Mouse (Mus musculus) intestine, embryonic 16.5 days (tissue): Measurements from ENCODE around the gene Dpm3. TPM values are rescaled to one million over a fixed set of nuclear protein-coding genes. Genes with fewer than 3 reads are reported as not detected.

Experiments
- ATAC-seq: fragments of 200-750 bp; cut with Nextera tagmentation; 2 replicates; pipeline ENCODE4 v1.8.0; 2017; ENCODE audit warnings: moderate TSS enrichment, moderate library complexity
- H3K27ac ChIP-seq: fragments of 300-500 bp; sonication (generic); 2 replicates; pipeline ENCODE4 v1.5.1; 2014; ENCODE audit warnings: mild to moderate bottlenecking, low read length
- H3K27me3 ChIP-seq: fragments of 300-500 bp; sonication (generic); replicated peaks from 2 replicates; pipeline ENCODE4 v1.6.1; 2014; ENCODE audit warnings: low read length, control low read depth, mixed read lengths; ENCODE audit not compliant: control insufficient read depth, insufficient read depth
- H3K36me3 ChIP-seq: fragments of 300-500 bp; sonication (generic); 2 replicates; pipeline ENCODE4 v1.6.1; 2014; ENCODE audit warnings: low read length, control low read depth; ENCODE audit not compliant: control insufficient read depth, insufficient read depth
- H3K4me1 ChIP-seq: fragments of 300-500 bp; sonication (generic); 2 replicates; pipeline ENCODE4 v1.6.1; 2014; ENCODE audit warnings: low read length, control low read depth, mixed read lengths; ENCODE audit not compliant: control insufficient read depth, insufficient read depth
- H3K4me2 ChIP-seq: fragments of 300-500 bp; sonication (generic); 2 replicates; pipeline ENCODE4 v1.6.1; 2014; ENCODE audit warnings: low read depth, low read length, control low read depth
- H3K4me3 ChIP-seq: fragments of 300-500 bp; sonication (generic); 2 replicates; pipeline ENCODE4 v1.5.1; 2014; ENCODE audit warnings: mild to moderate bottlenecking, low read length
- H3K9ac ChIP-seq: fragments of 300-500 bp; sonication (generic); 2 replicates; pipeline ENCODE4 v1.6.1; 2014; ENCODE audit warnings: low read depth, low read length
- H3K9me3 ChIP-seq: fragments of 300-500 bp; sonication (generic); 2 replicates; pipeline ENCODE4 v1.6.1; 2016; ENCODE audit warnings: low read length, control low read depth; ENCODE audit not compliant: control insufficient read depth
- WGBS: fragments of 180-500 bp; shearing (Covaris S2); extraction: QIAGEN DNeasy Blood & Tissue Kit; methylation state at CpG from one replicate; pipeline ENCODE4 v1.1.7; 2014; 5-methylcytosine and 5-hydroxymethylcytosine counted together
- polyA plus RNA-seq: library from polyadenylated mRNA; unstranded; fragments of >200 nt; fragmentation: Nextera tagmentation; extraction: Ambion mirVana; gene quantifications from 2 replicates; pipeline ENCODE4 v1.2.1, GENCODE M21; 2015

The Dpm3 gene
- polyA plus RNA-seq, 1 experiment from 2014 or later, result 119 TPM

- no peak overlapping the region for H3K4me2 ChIP-seq
- no peak overlapping the region for H3K9ac ChIP-seq
- 43% methylated on average over 8 of the region's 8 CpGs for WGBS
- no peaks in the 10 kb centered on the region for H3K27me3 ChIP-seq
- no peaks in the 10 kb centered on the region for H3K36me3 ChIP-seq
- no peak overlapping the region for H3K27ac ChIP-seq
- H3K9me3 ChIP-seq, result no peaks in the 10 kb centered on the region
- H3K4me3 ChIP-seq, result no peak overlapping the region
- peaks cover 9% of the 10 kb centered on the region; the same call in 1 of the 2 replicates for H3K4me1 ChIP-seq
- no peak for ATAC-seq
Measured at GRCm38 (mm10) chr3:89219546-89219945, 39.6 kb upstream of the Dpm3 start.

GRCm38 (mm10) chr3:89221167-89221566 lies 38.0 kb upstream of the Dpm3 start:
- H3K36me3 ChIP-seq, result no peaks in the 10 kb centered on the region
- H3K9me3 ChIP-seq, result no peaks in the 10 kb centered on the region
- no peak overlapping the region for H3K27ac ChIP-seq
- H3K27me3 ChIP-seq, result no peaks in the 10 kb centered on the region; the same call in 1 of the 2 replicates
- H3K9ac ChIP-seq, result no peak overlapping the region
- H3K4me3 ChIP-seq, result no peak overlapping the region
- 84% methylated on average over 5 of the region's 5 CpGs for WGBS
- no peak for ATAC-seq
- H3K4me1 ChIP-seq, result peaks cover under 1% of the 10 kb centered on the region; the same call in 1 of the 2 replicates
- H3K4me2 ChIP-seq, result no peak overlapping the region

GRCm38 (mm10) chr3:89224796-89225195 lies 34.4 kb upstream of the Dpm3 start:
- no peak overlapping the region for H3K4me3 ChIP-seq
- H3K4me2 ChIP-seq, result no peak overlapping the region
- H3K9ac ChIP-seq, result no peak overlapping the region
- H3K4me1 ChIP-seq, result peaks cover 26% of the 10 kb centered on the region
- H3K9me3 ChIP-seq, result no peaks in the 10 kb centered on the region
- H3K36me3 ChIP-seq, result no peaks in the 10 kb centered on the region
- H3K27ac ChIP-seq, result no peak overlapping the region
- ATAC-seq, result no peak
- 77% methylated on average over 11 of the region's 11 CpGs for WGBS
- no peaks in the 10 kb centered on the region; the same call in 1 of the 2 replicates for H3K27me3 ChIP-seq

- no peak overlapping the region for H3K4me2 ChIP-seq
- no peak overlapping the region for H3K4me3 ChIP-seq
- no peaks in the 10 kb centered on the region for H3K36me3 ChIP-seq
- no peak overlapping the region for H3K9ac ChIP-seq
- peaks cover 4% of the 10 kb centered on the region; the same call in 1 of the 2 replicates for H3K27me3 ChIP-seq
- 63% methylated on average over 12 of the region's 12 CpGs for WGBS
- no peak overlapping the region for H3K27ac ChIP-seq
- no peak for ATAC-seq
- H3K4me1 ChIP-seq, result peaks cover 26% of the 10 kb centered on the region
- H3K9me3 ChIP-seq, result no peaks in the 10 kb centered on the region
Measured at GRCm38 (mm10) chr3:89225321-89225815, 33.8 kb upstream of the Dpm3 start.

- Histone ChIP-seq H3K27me3 (peaks cover 4% of the 10 kb centered on the region; the same call in 1 of the 2 replicates), H3K27ac (no peak overlapping the region), H3K4me2 (no peak overlapping the region), H3K9me3 (no peaks in the 10 kb centered on the region), H3K9ac (no peak overlapping the region), H3K36me3 (no peaks in the 10 kb centered on the region), H3K4me1 (peaks cover 26% of the 10 kb centered on the region), H3K4me3 (no peak overlapping the region)
- ATAC-seq, result no peak
- 41% methylated on average over 4 of the region's 4 CpGs for WGBS
Measured at GRCm38 (mm10) chr3:89225918-89226317, 33.2 kb upstream of the Dpm3 start.

- H3K9ac ChIP-seq, result no peak overlapping the region
- H3K4me3 ChIP-seq, result no peak overlapping the region
- 34% methylated on average over 11 of the region's 11 CpGs for WGBS
- H3K27ac ChIP-seq, result no peak overlapping the region
- H3K4me1 ChIP-seq, result peaks cover 26% of the 10 kb centered on the region
- peaks cover 4% of the 10 kb centered on the region; the same call in 1 of the 2 replicates for H3K27me3 ChIP-seq
- 0 out of 2 replicates have a peak overlapping the region, but pooled peaks have one; percentile 72 for H3K4me2 ChIP-seq
- no peaks in the 10 kb centered on the region for H3K36me3 ChIP-seq
- no peaks in the 10 kb centered on the region for H3K9me3 ChIP-seq
- ATAC-seq, result no peak
Measured at GRCm38 (mm10) chr3:89226361-89226760, 32.8 kb upstream of the Dpm3 start.

GRCm38 (mm10) chr3:89226900-89227299 lies 32.3 kb upstream of the Dpm3 start, which contains the start of gene Mtx1:
Gene Mtx1, minus strand, starts transcription at chr3:89227088.
- Histone ChIP-seq H3K27me3 (peaks cover 4% of the 10 kb centered on the region; the same call in 1 of the 2 replicates), H3K4me1 (peaks cover 26% of the 10 kb centered on the region), H3K27ac (peak within 1 kb of the TSS; percentile 28; the same call in 1 of the 2 replicates), H3K4me2 (peak within 1 kb of the TSS; percentile 72), H3K9ac (peak within 1 kb of the TSS; percentile 58), H3K36me3 (no peaks in the 10 kb centered on the region), H3K4me3 (peak within 1 kb of the TSS; percentile 47), H3K9me3 (no peaks in the 10 kb centered on the region)
- ATAC-seq, result no peak; the same call in 1 of the 2 replicates
- whole genome bisulfite sequencing, result 9% methylated on average over 21 of the region's 21 CpGs

GRCm38 (mm10) chr3:89227307-89228179 lies 31.6 kb upstream of the Dpm3 start:
- Histone ChIP-seq H3K9me3 (no peaks in the 10 kb centered on the region), H3K4me1 (peaks cover 29% of the 10 kb centered on the region), H3K4me3 (peak overlapping the region; percentile 47), H3K27ac (peak overlapping the region; percentile 28; the same call in 1 of the 2 replicates), H3K4me2 (peak overlapping the region; percentile 72), H3K27me3 (peaks cover 4% of the 10 kb centered on the region; the same call in 1 of the 2 replicates), H3K36me3 (no peaks in the 10 kb centered on the region), H3K9ac (peak overlapping the region; percentile 58)
- WGBS, result 6% methylated on average over 41 of the region's 41 CpGs
- ATAC-seq, result peak; percentile 61

GRCm38 (mm10) chr3:89228180-89228549 lies 31.0 kb upstream of the Dpm3 start:
- peaks cover 4% of the 10 kb centered on the region; the same call in 1 of the 2 replicates for H3K27me3 ChIP-seq
- peak overlapping the region; percentile 47 for H3K4me3 ChIP-seq
- under 1% methylated on average over 20 of the region's 20 CpGs for WGBS
- peak overlapping the region; percentile 58 for H3K9ac ChIP-seq
- H3K9me3 ChIP-seq, result no peaks in the 10 kb centered on the region
- H3K27ac ChIP-seq, result no peak overlapping the region
- no peaks in the 10 kb centered on the region for H3K36me3 ChIP-seq
- H3K4me1 ChIP-seq, result peaks cover 35% of the 10 kb centered on the region
- ATAC-seq, result peak; percentile 61
- H3K4me2 ChIP-seq, result peak overlapping the region; percentile 72
